Mouse (Mus musculus) lung, postnatal 25 days (tissue): ENCODE data around the gene Clca3a1.

Experiments used
- DNase-seq: peaks from one replicate; pipeline ENCODE4 v3.0.0; 2022; ENCODE audit warnings: low spot score

Gene Clca3a1

DNA sequence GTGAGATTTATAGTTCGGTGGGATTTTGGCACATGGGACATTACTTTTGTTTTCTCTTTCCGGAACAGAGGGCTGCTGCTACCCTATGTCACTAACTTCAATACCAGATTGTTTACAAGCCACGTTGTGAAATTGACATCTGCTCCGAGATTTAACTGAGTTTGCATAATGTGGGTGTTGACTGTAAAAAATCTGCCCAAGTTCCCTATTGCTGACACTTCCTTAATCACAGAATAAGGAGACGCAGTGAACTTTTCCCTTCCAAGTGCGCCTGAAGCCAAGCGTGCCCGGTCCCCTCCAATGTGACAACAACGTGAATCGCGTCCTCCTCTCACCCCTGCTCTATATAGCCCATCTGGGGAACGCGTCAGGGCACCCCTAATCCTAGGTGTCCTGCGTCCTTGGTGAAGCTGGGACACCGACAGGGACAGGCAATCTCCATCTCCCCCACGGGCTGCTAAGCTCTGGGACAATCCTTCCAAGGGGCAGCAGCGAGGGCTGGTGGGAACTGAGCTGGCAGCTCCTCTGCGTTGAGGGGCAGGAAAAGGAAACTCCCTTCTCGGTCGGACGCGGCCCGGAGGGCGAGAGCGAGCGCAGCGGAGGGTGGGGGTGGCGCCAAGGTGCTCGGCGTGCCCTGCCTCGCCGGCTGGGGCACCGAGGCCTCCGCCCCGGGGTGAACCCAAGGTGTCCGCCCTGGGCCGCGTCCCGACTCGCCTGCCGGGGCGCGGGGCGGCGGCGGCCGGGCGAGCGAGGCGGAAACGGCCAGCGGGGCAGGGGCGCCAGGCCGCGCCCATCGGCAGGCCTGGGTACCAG lies 41.5 kb downstream of the Clca3a1 start:
- peak; percentile 66 for DNase-seq

DNA sequence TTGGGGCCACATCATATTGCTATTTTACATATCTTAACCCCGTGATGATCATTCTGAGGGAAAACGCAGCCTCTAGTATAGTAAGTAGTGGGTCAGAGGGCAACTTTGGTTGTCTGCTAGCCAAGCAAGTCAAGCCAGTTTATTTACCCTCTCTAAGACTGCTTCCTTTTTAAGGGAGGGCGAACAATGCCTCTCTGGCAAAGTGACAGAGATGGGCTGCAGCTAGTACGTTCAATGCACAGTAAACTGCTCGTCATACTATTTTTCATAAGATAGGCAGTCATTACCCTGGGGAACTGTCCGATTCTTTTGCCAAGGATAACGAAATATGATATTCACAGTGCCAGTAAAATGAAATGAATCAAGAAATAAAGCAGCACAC lies 42.1 kb downstream of the Clca3a1 start:
- DNase-seq, result peak; percentile 68

GRCm38 (mm10) chr3:144717835-144718234 lies 42.9 kb downstream of the Clca3a1 start:
- no peak for DNase-seq

- no peak for DNase-seq
Measured at GRCm38 (mm10) chr3:144717121-144717520, 43.7 kb downstream of the Clca3a1 start.

DNA sequence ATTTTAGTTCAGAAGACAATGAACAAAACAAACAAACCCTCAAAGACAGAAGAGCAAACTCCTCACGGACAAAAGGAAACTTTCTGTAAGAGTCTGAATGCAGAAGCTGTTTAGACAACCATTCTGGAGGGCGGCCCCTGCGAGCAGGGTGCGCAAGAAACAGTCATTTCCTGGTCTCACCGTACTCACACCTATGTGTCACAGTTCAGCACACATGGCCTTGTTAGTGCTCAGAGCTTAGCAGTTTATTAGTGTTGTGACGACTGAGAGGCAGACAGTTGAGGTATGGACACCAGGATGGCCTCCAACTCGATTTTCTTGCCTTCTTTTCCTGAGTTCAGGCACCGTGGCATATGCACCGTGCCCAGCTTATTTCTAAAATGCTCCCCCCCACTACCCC lies 44.9 kb downstream of the Clca3a1 start:
- peak; percentile 21 for DNase-seq

DNA sequence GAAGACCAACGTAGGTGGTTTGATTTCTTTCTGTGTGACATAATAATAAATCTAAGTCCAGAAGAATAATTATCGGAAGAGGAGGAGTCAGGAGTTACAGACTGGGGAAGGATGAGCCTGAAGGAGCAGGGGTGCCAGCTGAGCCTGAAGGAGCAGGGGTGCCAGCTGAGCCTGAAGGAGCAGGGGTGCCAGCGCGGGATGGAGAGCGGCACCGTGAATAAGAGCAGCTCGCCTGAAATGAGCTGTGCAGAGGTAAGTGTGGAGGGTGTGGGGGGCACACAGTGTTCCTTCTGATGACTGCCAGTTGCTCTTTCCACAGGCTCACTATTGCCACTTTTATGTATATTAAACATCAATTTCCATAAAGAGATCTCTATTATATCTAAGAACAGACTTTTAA lies 45.7 kb downstream of the Clca3a1 start:
- DNase-seq, result no peak

DNA sequence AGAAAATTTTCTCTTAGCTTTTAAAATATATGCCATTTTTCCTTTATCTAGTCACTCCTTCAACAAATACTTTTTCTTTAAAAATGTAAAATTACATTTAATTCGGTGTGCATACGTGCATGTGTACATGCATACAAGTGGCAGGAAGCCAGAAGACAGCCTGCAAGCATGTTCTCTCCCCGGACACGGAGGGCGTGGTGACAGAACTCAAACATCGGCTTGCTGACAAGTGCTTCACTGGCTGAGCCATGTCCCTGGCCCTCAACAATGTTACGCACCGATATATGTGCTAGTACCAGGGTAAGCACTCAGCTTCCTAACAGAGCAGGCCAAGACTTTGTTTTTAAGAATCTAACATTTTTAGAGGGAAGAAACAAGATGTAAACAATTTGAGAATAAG lies 46.2 kb downstream of the Clca3a1 start:
- DNase-seq, result peak; percentile 16

- DNase-seq, result peak; percentile 60
Measured at GRCm38 (mm10) chr3:144714126-144714525, 46.7 kb downstream of the Clca3a1 start.

DNA sequence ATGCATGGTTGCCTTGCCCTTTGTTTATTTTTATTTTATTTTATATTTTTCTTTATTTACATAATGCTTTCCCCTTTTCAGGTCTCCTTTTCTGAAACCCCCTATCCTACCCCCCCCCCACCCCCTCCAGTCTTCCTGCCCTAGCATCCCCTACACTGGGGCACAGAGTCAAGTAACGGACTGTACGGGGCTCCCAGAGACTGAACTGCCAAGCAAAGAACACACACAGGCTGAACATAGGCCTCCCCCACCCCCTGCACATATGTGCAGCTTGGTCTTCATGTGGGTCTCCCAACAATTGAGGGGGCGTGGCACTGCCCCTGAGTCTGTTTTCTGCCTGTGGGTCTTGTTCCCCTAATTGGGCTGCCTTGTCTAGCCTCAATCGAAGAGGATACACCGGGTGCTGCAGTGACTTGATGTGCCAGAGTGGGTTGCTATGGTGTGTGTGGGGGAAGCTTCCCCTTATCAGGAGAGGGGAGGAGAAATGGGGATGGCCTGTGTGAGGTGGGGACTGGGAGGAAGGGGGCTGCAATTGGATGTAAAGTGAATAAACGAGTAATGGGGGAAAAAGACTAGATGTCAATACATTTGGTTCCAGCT lies 49.1 kb downstream of the Clca3a1 start:
- no peak for DNase-seq

- DNase-seq, result no peak
Measured at GRCm38 (mm10) chr3:144708612-144709011, 52.2 kb downstream of the Clca3a1 start.

DNA sequence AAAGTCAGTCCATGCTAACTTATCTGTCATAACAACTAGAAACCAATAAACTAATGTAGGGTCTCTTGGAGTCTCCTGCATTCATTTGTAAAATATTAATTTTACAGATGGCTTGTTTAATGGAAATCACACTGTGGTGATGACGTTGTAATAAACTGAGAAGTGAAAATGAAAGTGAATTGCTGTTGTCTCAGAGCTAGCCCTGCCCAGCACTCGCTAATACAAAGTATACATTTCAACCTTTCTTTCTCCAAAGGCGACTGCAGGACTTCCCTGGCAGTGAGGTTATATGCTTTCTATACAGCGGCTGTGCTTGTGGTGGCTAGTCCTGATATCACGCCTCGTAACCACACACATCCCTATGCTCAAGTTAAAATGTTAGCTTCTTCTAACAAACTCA lies 56.8 kb downstream of the Clca3a1 start:
- no peak for DNase-seq

DNA sequence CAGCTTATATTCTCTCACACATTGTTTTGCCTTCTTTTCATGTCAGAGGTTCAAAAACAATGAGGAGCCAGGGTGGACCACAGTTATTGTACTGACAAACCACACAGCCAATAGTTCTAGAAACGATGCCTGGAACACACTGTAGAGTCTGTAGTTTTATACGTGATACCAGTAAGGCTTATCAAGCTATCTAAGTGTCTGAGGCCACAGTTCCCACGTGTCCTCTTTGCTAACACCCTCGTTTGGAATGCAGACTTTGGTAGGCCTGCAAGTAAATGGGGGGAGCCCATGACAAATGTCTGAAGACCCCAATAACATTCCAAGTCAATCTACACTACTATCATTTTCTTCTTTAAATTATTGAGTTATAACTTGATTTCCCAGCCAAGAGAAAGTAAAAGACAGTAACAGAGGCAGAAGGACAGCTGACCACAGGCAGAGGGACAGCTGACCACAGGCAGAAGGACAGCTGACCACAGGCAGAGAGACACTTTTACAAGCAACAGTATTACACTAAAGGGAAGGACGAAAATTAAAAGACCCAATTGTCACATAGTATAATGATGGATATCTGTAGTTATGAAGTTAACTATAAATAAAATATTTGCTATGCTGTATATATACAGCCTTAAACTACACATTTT lies 61.9 kb downstream of the Clca3a1 start:
- no peak for DNase-seq

DNA sequence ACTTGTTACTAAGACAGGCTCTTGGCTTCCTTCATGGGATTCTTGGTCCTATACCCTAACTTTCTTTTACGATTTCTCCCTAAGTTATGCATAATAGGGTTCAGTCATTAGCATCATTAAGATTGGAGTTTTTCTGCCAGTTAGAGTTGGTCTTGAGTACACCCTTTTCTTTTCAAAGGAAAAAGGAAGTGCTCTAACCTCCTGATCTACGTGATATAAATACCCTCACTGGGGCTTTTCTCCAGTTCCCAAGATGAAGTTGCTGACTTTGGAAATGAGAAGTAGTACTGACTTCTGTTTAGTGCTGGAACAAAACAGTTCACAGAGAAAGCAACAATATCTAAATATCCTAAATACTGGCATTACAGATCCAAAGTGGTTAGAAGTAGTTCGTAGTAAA lies 62.8 kb downstream of the Clca3a1 start:
- no peak for DNase-seq

GRCm38 (mm10) chr3:144697154-144697553 lies 63.6 kb downstream of the Clca3a1 start:
- DNase-seq, result no peak

GRCm38 (mm10) chr3:144694941-144695340 lies 65.8 kb downstream of the Clca3a1 start:
- no peak for DNase-seq

DNA sequence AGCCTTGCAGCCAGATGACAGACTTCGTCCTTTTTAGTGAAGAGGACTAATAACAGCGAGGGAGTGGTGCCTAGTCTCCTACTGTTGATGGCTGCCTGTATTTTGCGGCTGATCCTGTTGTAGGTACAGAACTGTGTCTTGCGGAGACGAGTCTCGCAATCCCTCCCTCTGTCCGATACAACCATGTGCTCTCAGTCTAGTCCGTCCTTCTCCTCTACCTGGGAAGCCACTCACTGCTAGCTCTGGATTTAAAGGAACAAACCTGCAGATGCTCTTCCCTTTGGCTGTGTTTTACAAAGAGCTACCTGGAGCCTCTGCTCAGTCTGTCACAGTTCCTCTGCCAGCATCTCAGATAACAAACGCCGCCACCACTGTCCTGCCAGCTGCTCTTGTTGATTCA lies 66.7 kb downstream of the Clca3a1 start:
- DNase-seq, result no peak

GRCm38 (mm10) chr3:144692052-144692451 lies 68.7 kb downstream of the Clca3a1 start:
- DNase-seq, result peak; percentile 72

- DNase-seq, result peak; percentile 18
Measured at GRCm38 (mm10) chr3:144689236-144689635, 71.5 kb downstream of the Clca3a1 start.

DNA sequence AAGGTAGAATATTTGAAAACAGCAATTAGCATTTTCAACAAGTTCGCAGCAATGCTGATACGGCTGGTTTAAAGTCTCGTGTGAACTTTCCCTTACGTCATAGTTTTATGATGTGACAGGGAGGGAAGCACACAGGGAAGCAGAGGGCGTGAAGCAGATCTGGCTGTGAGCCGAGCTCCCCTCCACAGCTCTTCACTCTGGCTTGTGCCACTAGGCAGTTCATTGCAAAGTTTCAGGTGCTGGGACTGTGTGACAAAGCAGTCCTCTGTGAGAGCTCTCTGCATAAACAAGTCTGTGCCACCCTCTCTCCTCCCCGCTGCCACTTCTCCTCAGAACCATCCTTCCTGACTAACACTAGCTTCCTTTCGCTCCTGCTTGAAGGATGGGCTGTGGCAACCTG lies 72.5 kb downstream of the Clca3a1 start:
- DNase-seq, result no peak

- no peak for DNase-seq
Measured at GRCm38 (mm10) chr3:144687618-144688017, 73.2 kb downstream of the Clca3a1 start.

DNA sequence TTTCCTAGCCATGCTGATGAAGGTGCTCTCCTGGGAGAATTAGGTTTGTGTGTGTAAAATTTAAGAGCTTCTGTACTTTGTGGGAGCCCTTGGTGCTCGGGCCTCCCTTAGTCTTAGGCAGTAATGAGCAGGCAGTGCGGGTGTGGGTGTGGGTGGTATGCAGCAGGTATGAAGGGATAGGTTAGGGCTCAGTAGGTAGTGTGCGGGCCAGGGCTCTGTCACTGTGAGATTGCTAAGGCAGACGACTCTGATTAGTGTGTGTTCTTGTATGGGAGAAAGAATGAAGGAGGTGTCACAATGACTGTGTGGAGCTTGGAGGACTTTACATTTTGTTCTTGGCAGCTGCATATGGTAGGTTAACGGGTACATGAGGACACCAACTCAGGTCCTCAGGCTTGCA lies 74.6 kb downstream of the Clca3a1 start:
- DNase-seq, result no peak

DNA sequence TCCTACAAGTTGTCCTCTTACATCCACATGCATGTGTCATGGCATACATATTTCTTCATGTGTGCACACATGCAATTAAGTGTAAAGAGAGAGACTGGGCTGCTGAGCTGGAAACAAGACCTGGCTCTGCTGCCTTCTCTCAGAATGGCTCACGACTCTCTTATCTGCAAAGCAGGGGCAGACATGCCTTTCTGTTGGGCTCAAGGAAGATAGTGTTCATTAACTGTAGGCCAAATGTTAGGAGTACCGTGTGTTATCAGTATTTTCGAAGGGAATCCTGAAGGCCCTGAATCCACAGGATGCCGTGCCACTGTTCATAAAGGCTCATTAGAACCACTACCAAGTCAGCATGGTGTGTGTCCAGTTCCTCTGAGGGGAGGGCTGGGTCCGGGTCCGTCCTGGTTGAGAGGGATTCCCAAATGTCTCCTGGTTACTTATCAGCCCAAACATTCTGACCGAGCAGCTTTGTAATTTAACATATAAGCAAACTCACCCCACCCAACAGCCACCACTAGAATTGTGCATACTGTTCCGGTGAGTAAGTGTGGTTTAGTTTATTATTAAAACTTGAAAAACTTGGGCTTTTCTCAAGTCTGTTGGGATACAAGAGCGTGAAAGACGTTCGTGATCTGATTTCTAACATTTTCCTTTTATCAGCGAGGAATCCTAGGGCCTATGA lies 77.5 kb downstream of the Clca3a1 start:
- no peak for DNase-seq

- no peak for DNase-seq
Measured at GRCm38 (mm10) chr3:144681542-144681941, 79.2 kb downstream of the Clca3a1 start.
